Mouse (Mus musculus): Measurements from ENCODE around the gene Tns3.

DNA sequence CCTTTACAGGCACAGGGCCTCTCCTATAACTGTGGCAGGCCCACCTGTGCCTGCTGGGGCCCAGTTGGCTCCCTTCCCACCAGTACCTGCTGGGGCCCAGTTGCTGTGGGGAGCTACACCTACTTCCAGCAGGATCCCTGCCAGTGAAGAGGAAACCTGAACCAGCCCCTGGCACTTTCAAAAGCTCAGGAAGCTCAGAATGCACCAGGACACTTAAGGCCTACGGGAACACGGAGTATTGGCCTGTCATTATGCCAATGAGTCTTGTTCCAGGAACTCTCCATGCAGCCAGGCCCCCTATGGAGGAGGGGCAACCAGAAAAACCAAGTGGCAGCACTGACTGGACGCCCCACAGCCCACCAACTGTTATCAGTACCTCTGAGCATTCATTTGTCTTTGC lies 181.6 kb downstream of the Tns3 start:
- no peak for TF ChIP-seq CTCF (IDR thresholded peaks at IDR 0.05 in 2 of 3, conservative IDR thresholded peaks at IDR 0.05 in 1 of 3; ENCODE audit: control insufficient read depth in 1 of 3, insufficient read depth in 1 of 3, low read depth in 2 of 3, low read length in 3 of 3, poor library complexity in 1 of 3, severe bottlenecking in 1 of 3)
- no peak for TF ChIP-seq BHLHE40 (IDR thresholded peaks at IDR 0.05; ENCODE audit: borderline replicate concordance, low read depth, low read length)
- no peak for TF ChIP-seq POLR2AphosphoS2 (IDR thresholded peaks at IDR 0.05; ENCODE audit: low read length)
- no peak for TF ChIP-seq MAX (IDR thresholded peaks at IDR 0.05; ENCODE audit: low read length)
- no peak for TF ChIP-seq TAL1 (IDR thresholded peaks at IDR 0.05; ENCODE audit: low read length)
- TF ChIP-seq ZNF384 (IDR thresholded peaks at IDR 0.05; ENCODE audit: low read depth, low read length), result no peak
- TF ChIP-seq EP300 (IDR thresholded peaks at IDR 0.05; ENCODE audit: low read depth in 1 of 2, low read length in 2 of 2), result no peak
- no peak for TF ChIP-seq POLR2A (IDR thresholded peaks at IDR 0.05; ENCODE audit: control insufficient read depth in 1 of 2, insufficient read depth in 1 of 2, low read depth in 1 of 2, low read length in 2 of 2, poor library complexity in 1 of 2)
- TF ChIP-seq UBTF (IDR thresholded peaks at IDR 0.05; ENCODE audit: borderline replicate concordance, insufficient read depth, low read depth, low read length), result no peak
- TF ChIP-seq USF1 (IDR thresholded peaks at IDR 0.05; ENCODE audit: low read depth, low read length), result no peak
- TF ChIP-seq TCF12 (IDR thresholded peaks at IDR 0.05; ENCODE audit: low read depth, low read length), result no peak
- TF ChIP-seq RAD21 (IDR thresholded peaks at IDR 0.05; ENCODE audit: low read depth, low read length), result no peak
- TF ChIP-seq JUND (IDR thresholded peaks at IDR 0.05; ENCODE audit: low read depth, low read length), result no peak
- no peak for TF ChIP-seq GATA1 (IDR thresholded peaks at IDR 0.05; ENCODE audit: low read depth, low read length)

Data from MEL (cell line).